Mouse (Mus musculus) liver, postnatal 0 days (tissue): ENCODE results near the gene Cyp4a30b. TPM values are rescaled to one million over a fixed set of nuclear protein-coding genes. Genes with fewer than 3 reads are reported as not detected.
"Not testable (repeated sequence)": the region's sequence is repeated elsewhere in the genome, so short reads cannot be mapped to it uniquely, and the experiment has no call there.

ENCODE experiments used
- ATAC-seq: fragments of 200-750 bp; cut with Nextera tagmentation; 2 replicates; pipeline ENCODE4 v1.8.0; 2017; ENCODE audit warnings: mild to moderate bottlenecking, moderate library complexity
- DNase-seq: peaks from one replicate; pipeline ENCODE4 v3.0.0-alpha.2; 2016
- H3K27ac ChIP-seq: fragments of 300-500 bp; sonication (generic); 2 replicates; pipeline ENCODE4 v1.5.1; 2014; ENCODE audit warnings: antibody characterized with exemption, moderate library complexity, mild to moderate bottlenecking, low read depth
- H3K27me3 ChIP-seq: fragments of 300-500 bp; sonication (generic); 2 replicates; pipeline ENCODE4 v1.6.1; 2014; ENCODE audit warnings: low read length, control low read depth, mixed read lengths; ENCODE audit not compliant: insufficient read depth
- H3K36me3 ChIP-seq: fragments of 300-500 bp; sonication (generic); replicated peaks from 2 replicates; pipeline ENCODE4 v1.6.1; 2014; ENCODE audit warnings: mild to moderate bottlenecking, control low read depth, low read length, moderate library complexity, mixed read lengths; ENCODE audit not compliant: insufficient read depth
- H3K4me1 ChIP-seq: fragments of 300-500 bp; sonication (generic); 2 replicates; pipeline ENCODE4 v1.6.1; 2014; ENCODE audit warnings: antibody characterized with exemption, mild to moderate bottlenecking, control low read depth; ENCODE audit not compliant: insufficient read depth
- H3K4me2 ChIP-seq: fragments of 300-500 bp; sonication (generic); 2 replicates; pipeline ENCODE4 v1.6.1; 2014; ENCODE audit warnings: low read depth, mild to moderate bottlenecking, low read length, moderate library complexity, mixed read lengths
- H3K4me3 ChIP-seq: fragments of 300-500 bp; sonication (generic); 2 replicates; pipeline ENCODE4 v1.5.1; 2014; ENCODE audit warnings: low read depth, low read length
- H3K9ac ChIP-seq: fragments of 300-500 bp; sonication (generic); replicated peaks from 2 replicates; pipeline ENCODE4 v1.6.1; 2014; ENCODE audit warnings: mild to moderate bottlenecking, moderate library complexity
- H3K9me3 ChIP-seq: fragments of 300-500 bp; sonication (generic); 2 replicates; pipeline ENCODE4 v1.6.1; 2016; ENCODE audit warnings: mild to moderate bottlenecking, control low read depth, low read length, mixed read lengths
- CTCF ChIP-seq: sonication (generic); IDR thresholded peaks from 2 replicates; pipeline ENCODE4 v1.5.1; 2016; ENCODE audit warnings: antibody characterized with exemption, low read depth
- EP300 ChIP-seq: IDR thresholded peaks from 2 replicates; pipeline ENCODE4 v1.6.1; 2016; ENCODE audit warnings: antibody characterized with exemption, low read depth, mild to moderate bottlenecking
- WGBS: fragments of 180-500 bp; shearing (Covaris S2); extraction: QIAGEN DNeasy Blood & Tissue Kit; methylation state at CpG from one replicate; pipeline ENCODE4 v1.1.7; 2014; ENCODE audit not compliant: insufficient replicate concordance; 5-methylcytosine and 5-hydroxymethylcytosine counted together
- polyA plus RNA-seq: library from polyadenylated mRNA; unstranded; fragments of >200 nt; fragmentation: Nextera tagmentation; extraction: Ambion mirVana; gene quantifications from 2 replicates; pipeline ENCODE4 v1.2.1, GENCODE M21; 2015

The Cyp4a30b gene
- not detected in 2 replicates for polyA plus RNA-seq

- TF ChIP-seq EP300 = no peak
- no peak for TF ChIP-seq CTCF
- Histone ChIP-seq H3K36me3 (no peaks in the 10 kb centered on the region), H3K4me2 (no peak within 1 kb of the TSS), H3K9ac (no peak within 1 kb of the TSS), H3K4me1 (no peaks in the 10 kb centered on the region), H3K27me3 (no peaks in the 10 kb centered on the region), H3K4me3 (no peak within 1 kb of the TSS), H3K9me3 (no peaks in the 10 kb centered on the region), H3K27ac (no peak within 1 kb of the TSS)
- no peak for DNase-seq
- no peak for ATAC-seq
- 63% methylated on average over 3 of the region's 3 CpGs for WGBS
Observed at GRCm38 (mm10) chr4:115452304-115452703, at the start of gene Cyp4a30b. Cyp4a30b (plus strand) TSS chr4:115452604.

DNA sequence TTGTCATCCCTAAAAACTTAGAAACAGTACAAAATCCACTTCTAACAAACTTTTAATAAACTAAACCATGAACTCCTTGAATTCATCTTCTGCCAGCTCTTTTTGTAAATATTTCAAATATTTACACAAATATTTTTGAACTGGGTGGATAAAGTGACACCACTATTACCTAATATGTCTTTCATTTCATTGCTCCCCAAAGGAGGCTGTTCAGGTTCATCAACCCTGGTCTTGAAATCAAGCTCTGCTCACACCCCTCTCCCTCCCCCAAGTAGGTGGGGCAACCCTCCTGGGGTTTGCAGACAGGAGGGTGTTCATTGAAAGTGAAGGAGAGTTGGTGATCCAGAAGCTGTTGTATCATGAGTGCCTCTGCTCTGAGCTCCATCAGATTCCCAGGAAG lies 41.1 kb upstream of the Cyp4a30b start, which contains the start of gene Cyp4a12b:
TSS of gene Cyp4a12b (plus strand) at position 301 of the 400 bp plus-strand sequence.
- not testable (repeated sequence) for H3K4me1 ChIP-seq, H3K9me3 ChIP-seq, H3K4me2 ChIP-seq, DNase-seq, H3K36me3 ChIP-seq, H3K27me3 ChIP-seq, H3K4me3 ChIP-seq, ATAC-seq, H3K9ac ChIP-seq, H3K27ac ChIP-seq

- no peaks in the 10 kb centered on the region for H3K27me3 ChIP-seq
- no peaks in the 10 kb centered on the region for H3K36me3 ChIP-seq
- no peak overlapping the region for H3K4me2 ChIP-seq
- DNase-seq (no peak), ATAC-seq (no peak)
- H3K4me3 ChIP-seq = no peak overlapping the region
- no peaks in the 10 kb centered on the region for H3K9me3 ChIP-seq
- H3K4me1 ChIP-seq = no peaks in the 10 kb centered on the region
- TF ChIP-seq EP300 (no peak), CTCF (no peak)
- no peak overlapping the region for H3K9ac ChIP-seq
- H3K27ac ChIP-seq = no peak overlapping the region
- WGBS = 42% methylated on average over 3 of the region's 3 CpGs
Observed at GRCm38 (mm10) chr4:115450577-115451137, 1.7 kb upstream of the Cyp4a30b start.

- not testable (repeated sequence) for H3K27me3 ChIP-seq, H3K9ac ChIP-seq, H3K4me3 ChIP-seq, H3K27ac ChIP-seq, DNase-seq, ATAC-seq, H3K4me1 ChIP-seq, H3K36me3 ChIP-seq, H3K4me2 ChIP-seq, H3K9me3 ChIP-seq
- WGBS = 63% methylated on average over 3 of the region's 3 CpGs
Observed at GRCm38 (mm10) chr4:115473585-115473984, 21.2 kb downstream of the Cyp4a30b start.

DNA sequence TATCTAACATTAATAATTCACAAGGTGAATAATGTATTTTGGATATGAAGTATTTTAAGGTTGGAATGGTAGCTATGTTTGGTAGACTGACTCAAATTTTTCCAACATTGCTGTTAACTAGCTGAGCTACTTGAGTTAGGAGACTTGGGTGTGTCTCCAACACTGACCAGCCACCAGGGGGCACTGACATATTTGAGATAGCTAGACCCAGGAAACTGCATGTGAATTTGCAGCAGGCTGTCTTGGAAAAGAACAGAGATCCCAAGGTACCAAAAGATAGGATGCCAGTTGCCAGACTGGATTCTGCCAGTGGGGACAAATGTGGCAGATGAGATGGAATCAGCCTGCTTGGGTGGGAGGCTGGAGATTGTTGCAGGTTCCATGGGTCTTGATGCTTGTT lies 23.6 kb downstream of the Cyp4a30b start:
- not testable (repeated sequence) for H3K36me3 ChIP-seq, H3K4me3 ChIP-seq, H3K27ac ChIP-seq, H3K4me1 ChIP-seq, H3K9me3 ChIP-seq, H3K9ac ChIP-seq, DNase-seq, H3K27me3 ChIP-seq, H3K4me2 ChIP-seq
- peak; percentile 55; the same call in 1 of the 2 replicates for ATAC-seq
- TF ChIP-seq CTCF = peak; percentile 52

- H3K9me3 ChIP-seq = no peaks in the 10 kb centered on the region
- H3K9ac ChIP-seq = no peak overlapping the region
- H3K4me3 ChIP-seq = no peak overlapping the region
- no peaks in the 10 kb centered on the region for H3K4me1 ChIP-seq
- no peak overlapping the region for H3K4me2 ChIP-seq
- ATAC-seq (no peak), DNase-seq (no peak)
- no peaks in the 10 kb centered on the region for H3K36me3 ChIP-seq
- WGBS = 34% methylated on average over 6 of the region's 6 CpGs
- no peak for TF ChIP-seq CTCF
- TF ChIP-seq EP300 = no peak
- H3K27ac ChIP-seq = no peak overlapping the region
- H3K27me3 ChIP-seq = no peaks in the 10 kb centered on the region
Observed at GRCm38 (mm10) chr4:115481006-115481652, 28.7 kb downstream of the Cyp4a30b start.

DNA sequence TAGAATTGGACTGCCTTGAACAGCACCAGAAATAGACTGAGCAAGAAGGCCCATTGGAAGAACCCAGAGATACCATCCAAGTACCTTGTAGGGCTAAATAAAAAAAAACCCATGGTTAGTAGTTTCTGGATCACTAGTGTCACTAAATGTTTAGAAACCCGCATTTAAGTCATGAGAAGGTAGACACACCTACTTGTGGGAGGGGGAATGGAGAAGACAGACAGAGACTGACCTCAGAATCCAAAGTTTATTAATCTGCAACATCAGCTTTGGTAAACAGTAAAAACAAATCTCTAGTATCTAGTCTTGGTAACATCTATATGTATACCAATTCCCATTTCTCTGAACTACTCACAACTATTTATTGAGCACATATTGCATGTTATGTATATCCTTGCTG lies 43.6 kb downstream of the Cyp4a30b start, which contains the start of gene Cyp4a14:
TSS of gene Cyp4a14 (minus strand) at position 142 of the 400 bp plus-strand sequence.
- DNase-seq (no peak), ATAC-seq (peak; percentile 43)
- Histone ChIP-seq H3K27me3 (no peaks in the 10 kb centered on the region), H3K4me1 (no peaks in the 10 kb centered on the region), H3K9me3 (no peaks in the 10 kb centered on the region), H3K36me3 (no peaks in the 10 kb centered on the region), H3K9ac (peak within 1 kb of the TSS; percentile 60), H3K4me3 (peak within 1 kb of the TSS; percentile 27), H3K27ac (peak within 1 kb of the TSS; percentile 88), H3K4me2 (peak within 1 kb of the TSS; percentile 43)
- TF ChIP-seq CTCF (no peak), EP300 (no peak)
- WGBS = 75% methylated on average over 1 of the region's 1 CpGs
